Mouse (Mus musculus) lung, embryonic 16.5 days (tissue): ENCODE data around the gene Gmfb. TPM values are rescaled to one million over a fixed set of nuclear protein-coding genes. Genes with fewer than 3 reads are reported as not detected.

Source experiments
- ATAC-seq: fragments of 200-750 bp; cut with Nextera tagmentation; 2 replicates; pipeline ENCODE4 v1.8.0; 2017; ENCODE audit warnings: low read depth, mild to moderate bottlenecking, moderate library complexity
- H3K27ac ChIP-seq: fragments of 300-500 bp; sonication (generic); 2 replicates; pipeline ENCODE4 v1.5.1; 2014; ENCODE audit warnings: mild to moderate bottlenecking, control low read depth, low read length
- H3K27me3 ChIP-seq: fragments of 300-500 bp; sonication (generic); 2 replicates; pipeline ENCODE4 v1.6.1; 2014; ENCODE audit warnings: low read depth, low read length, mixed read lengths; ENCODE audit not compliant: control insufficient read depth, insufficient read depth
- H3K36me3 ChIP-seq: fragments of 300-500 bp; sonication (generic); 2 replicates; pipeline ENCODE4 v1.6.1; 2014; ENCODE audit warnings: low read length; ENCODE audit not compliant: control insufficient read depth, insufficient read depth
- H3K4me1 ChIP-seq: fragments of 300-500 bp; sonication (generic); replicated peaks from 2 replicates; pipeline ENCODE4 v1.6.1; 2014; ENCODE audit warnings: low read length, mixed read lengths; ENCODE audit not compliant: control insufficient read depth, insufficient read depth
- H3K4me2 ChIP-seq: fragments of 300-500 bp; sonication (generic); 2 replicates; pipeline ENCODE4 v1.6.1; 2014; ENCODE audit warnings: low read depth, low read length, control low read depth
- H3K4me3 ChIP-seq: fragments of 300-500 bp; sonication (generic); 2 replicates; pipeline ENCODE4 v1.5.1; 2014; ENCODE audit warnings: mild to moderate bottlenecking, low read length, control low read depth
- H3K9ac ChIP-seq: fragments of 300-500 bp; sonication (generic); 2 replicates; pipeline ENCODE4 v1.6.1; 2014; ENCODE audit warnings: low read length, control low read depth
- H3K9me3 ChIP-seq: fragments of 300-500 bp; sonication (generic); 2 replicates; pipeline ENCODE4 v1.6.1; 2016; ENCODE audit warnings: low read length; ENCODE audit not compliant: control insufficient read depth
- WGBS: fragments of 180-500 bp; shearing (Covaris S2); extraction: QIAGEN DNeasy Blood & Tissue Kit; methylation state at CpG from one replicate; pipeline ENCODE4 v1.1.7; 2014; 5-methylcytosine and 5-hydroxymethylcytosine counted together
- polyA plus RNA-seq: library from polyadenylated mRNA; unstranded; fragments of >200 nt; fragmentation: Nextera tagmentation; extraction: Ambion mirVana; gene quantifications from 2 replicates; pipeline ENCODE4 v1.2.1, GENCODE M21; 2015

Gmfb gene
- polyA plus RNA-seq, 1 experiment from 2014 or later: 74.9 TPM

DNA sequence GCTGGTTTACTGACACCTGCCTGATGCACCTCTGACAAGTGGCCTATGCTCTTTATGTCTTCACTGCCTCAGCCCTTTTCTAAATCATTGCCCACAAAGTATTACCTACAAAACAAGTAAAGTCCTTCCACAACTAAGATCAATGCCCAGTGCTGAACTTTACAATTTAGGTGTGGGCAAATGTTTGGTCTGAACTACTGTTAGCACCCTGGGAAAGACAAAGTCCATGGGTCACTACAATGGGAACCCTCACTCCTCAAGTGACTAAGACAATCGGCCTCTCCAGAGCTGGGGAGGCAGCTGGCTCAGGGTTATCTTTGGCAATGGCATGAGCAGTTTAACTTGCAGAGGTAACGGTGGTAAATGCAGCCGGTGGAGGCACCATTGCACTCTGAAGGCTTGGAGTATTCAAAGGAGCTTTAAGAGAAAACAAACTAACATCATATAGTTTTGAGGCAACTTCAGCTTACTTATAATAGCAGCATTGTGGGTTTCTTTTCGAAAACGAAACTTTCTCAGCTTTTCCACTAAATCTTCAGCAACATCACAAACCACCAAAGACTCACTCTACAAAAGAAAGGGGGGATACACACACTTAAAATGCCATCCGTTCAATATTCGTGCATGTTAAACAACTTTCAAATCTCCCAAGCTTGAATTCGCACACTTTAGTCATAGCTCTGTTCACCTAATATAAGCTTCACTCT is 5.0 kb downstream of the Gmfb start:
- Histone ChIP-seq H3K27ac (no peak overlapping the region), H3K4me1 (peaks cover 10% of the 10 kb centered on the region), H3K36me3 (peaks cover 22% of the 10 kb centered on the region), H3K27me3 (no peaks in the 10 kb centered on the region), H3K4me2 (no peak overlapping the region), H3K4me3 (no peak overlapping the region), H3K9me3 (no peaks in the 10 kb centered on the region), H3K9ac (no peak overlapping the region)
- 93% methylated on average over 8 of the region's 8 CpGs for WGBS
- ATAC-seq: no peak

DNA sequence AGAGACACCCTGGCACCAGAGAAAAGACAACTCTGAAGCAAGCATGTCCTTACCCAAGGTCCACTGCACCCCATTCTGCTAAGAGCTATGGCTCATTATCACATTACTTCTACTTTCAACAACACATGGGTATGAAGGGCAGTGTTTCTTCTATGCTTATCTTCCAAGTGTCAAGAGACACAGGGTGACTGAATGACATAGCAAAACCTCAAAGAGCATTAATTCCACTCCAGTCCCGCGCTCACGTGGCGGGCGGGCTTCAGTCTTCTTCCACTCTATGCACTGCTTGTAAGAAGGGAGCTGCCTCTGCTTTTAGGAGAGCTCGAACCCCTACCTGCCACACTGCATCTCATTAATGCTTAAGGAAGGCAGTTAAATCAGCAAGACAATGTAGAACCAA is 6.4 kb downstream of the Gmfb start:
- ATAC-seq: no peak
- no peak overlapping the region for H3K4me3 ChIP-seq
- H3K36me3 ChIP-seq: peaks cover 29% of the 10 kb centered on the region
- 81% methylated on average over 6 of the region's 6 CpGs for WGBS
- H3K9me3 ChIP-seq: no peaks in the 10 kb centered on the region
- no peak overlapping the region for H3K9ac ChIP-seq
- H3K4me2 ChIP-seq: no peak overlapping the region
- peaks cover 4% of the 10 kb centered on the region for H3K4me1 ChIP-seq
- no peak overlapping the region for H3K27ac ChIP-seq
- H3K27me3 ChIP-seq: no peaks in the 10 kb centered on the region

DNA sequence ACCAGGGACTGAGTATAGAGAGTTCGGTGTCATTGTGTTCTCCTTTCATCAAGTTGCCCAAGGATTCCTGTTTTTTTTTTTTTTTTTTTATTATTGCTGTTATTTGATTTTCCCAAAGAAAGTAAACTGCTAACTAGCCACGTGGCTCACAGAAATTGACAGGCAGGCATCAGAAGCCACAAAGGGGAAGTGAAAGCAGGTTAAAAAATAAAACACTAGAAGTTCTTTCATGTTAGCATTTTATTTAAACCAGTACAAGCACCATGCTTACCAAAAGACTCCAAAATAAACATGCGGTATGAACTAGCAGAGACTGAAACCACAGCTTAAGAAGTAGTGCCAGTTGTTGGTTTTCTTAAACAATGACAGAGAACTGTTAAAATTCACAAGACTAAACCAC is 14.1 kb downstream of the Gmfb start:
- Histone ChIP-seq H3K27me3 (no peaks in the 10 kb centered on the region), H3K9ac (no peak overlapping the region), H3K4me3 (no peak overlapping the region), H3K4me1 (no peaks in the 10 kb centered on the region; the same call in 1 of the 2 replicates), H3K36me3 (peaks cover 12% of the 10 kb centered on the region), H3K27ac (no peak overlapping the region), H3K4me2 (no peak overlapping the region), H3K9me3 (no peaks in the 10 kb centered on the region)
- WGBS: 75% methylated on average over 3 of the region's 3 CpGs
- no peak for ATAC-seq

DNA sequence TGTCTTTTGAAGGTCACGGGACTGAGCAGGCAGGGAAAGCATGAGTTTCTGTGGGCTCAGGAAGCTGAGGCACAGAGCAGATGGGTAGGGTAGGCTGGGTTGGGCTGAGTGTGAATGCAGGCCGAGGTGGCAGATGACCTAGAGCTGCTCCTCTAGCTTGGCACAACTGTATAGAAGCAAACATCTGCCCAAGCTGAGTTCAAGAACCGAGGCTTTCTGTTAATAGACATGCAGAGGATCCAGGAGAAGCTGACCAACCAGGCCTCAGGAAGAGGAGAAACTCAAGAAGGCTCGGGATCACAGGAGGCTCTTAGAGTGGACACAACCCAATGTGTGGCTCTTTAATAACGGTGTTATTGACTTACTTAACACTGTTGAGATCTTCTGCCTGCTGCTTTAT is 15.9 kb downstream of the Gmfb start:
- H3K27me3 ChIP-seq: no peaks in the 10 kb centered on the region
- no peak overlapping the region for H3K4me3 ChIP-seq
- no peaks in the 10 kb centered on the region; the same call in 1 of the 2 replicates for H3K4me1 ChIP-seq
- H3K4me2 ChIP-seq: no peak overlapping the region
- 75% methylated on average over 5 of the region's 5 CpGs for WGBS
- ATAC-seq: no peak
- no peak overlapping the region for H3K9ac ChIP-seq
- peaks cover 9% of the 10 kb centered on the region for H3K36me3 ChIP-seq
- no peaks in the 10 kb centered on the region for H3K9me3 ChIP-seq
- H3K27ac ChIP-seq: no peak overlapping the region

DNA sequence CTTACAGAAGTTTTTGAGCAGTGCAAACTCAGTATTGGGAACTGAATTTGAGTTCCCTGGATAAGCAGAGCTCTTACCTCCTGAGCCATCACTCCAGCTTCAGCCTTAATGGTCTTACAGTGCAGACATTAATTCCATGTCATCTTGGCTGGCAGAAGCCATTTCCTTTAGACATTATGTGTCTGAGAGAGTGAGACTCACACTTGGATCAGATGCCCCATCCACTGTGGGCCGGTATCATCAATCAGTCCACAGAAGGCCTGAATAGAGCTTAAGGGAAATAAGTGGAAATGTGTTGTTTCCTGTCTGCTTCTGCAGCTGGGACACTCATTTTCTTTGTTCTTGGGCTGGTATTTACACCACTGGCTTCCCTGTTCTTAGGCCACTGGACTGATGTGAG is 18.3 kb downstream of the Gmfb start:
- Histone ChIP-seq H3K9me3 (no peaks in the 10 kb centered on the region), H3K9ac (no peak overlapping the region), H3K27me3 (no peaks in the 10 kb centered on the region), H3K4me2 (no peak overlapping the region), H3K4me1 (no peaks in the 10 kb centered on the region; the same call in 1 of the 2 replicates), H3K27ac (no peak overlapping the region), H3K4me3 (no peak overlapping the region), H3K36me3 (peaks cover 3% of the 10 kb centered on the region; the same call in 1 of the 2 replicates)
- peak; percentile 26; the same call in 1 of the 2 replicates for ATAC-seq
- 81% methylated on average over 1 of the region's 1 CpGs for WGBS

DNA sequence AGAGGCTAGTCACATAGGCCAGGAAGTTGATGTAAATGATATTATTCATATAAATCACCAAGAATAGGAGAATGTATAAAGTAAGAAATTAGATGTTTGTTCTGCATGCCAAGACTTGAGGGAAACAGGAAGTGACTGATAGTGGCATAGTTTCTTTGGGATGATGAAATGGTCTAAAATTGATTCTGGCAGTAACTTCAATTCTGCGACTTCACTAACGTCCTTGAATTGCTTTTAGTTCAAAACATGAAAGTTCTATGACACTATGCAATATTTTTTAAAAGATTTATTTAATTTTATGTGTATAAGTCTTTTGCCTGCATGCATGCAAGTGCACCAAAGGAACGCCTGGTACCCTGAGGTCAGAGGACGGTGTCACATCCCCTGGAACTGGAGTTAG is 18.8 kb downstream of the Gmfb start:
- Histone ChIP-seq H3K9ac (no peak overlapping the region), H3K4me3 (no peak overlapping the region), H3K9me3 (no peaks in the 10 kb centered on the region), H3K36me3 (peaks cover 2% of the 10 kb centered on the region; the same call in 1 of the 2 replicates), H3K27me3 (no peaks in the 10 kb centered on the region), H3K4me2 (no peak overlapping the region), H3K4me1 (no peaks in the 10 kb centered on the region; the same call in 1 of the 2 replicates), H3K27ac (no peak overlapping the region)
- no peak for ATAC-seq
- 72% methylated on average over 4 of the region's 4 CpGs for WGBS

DNA sequence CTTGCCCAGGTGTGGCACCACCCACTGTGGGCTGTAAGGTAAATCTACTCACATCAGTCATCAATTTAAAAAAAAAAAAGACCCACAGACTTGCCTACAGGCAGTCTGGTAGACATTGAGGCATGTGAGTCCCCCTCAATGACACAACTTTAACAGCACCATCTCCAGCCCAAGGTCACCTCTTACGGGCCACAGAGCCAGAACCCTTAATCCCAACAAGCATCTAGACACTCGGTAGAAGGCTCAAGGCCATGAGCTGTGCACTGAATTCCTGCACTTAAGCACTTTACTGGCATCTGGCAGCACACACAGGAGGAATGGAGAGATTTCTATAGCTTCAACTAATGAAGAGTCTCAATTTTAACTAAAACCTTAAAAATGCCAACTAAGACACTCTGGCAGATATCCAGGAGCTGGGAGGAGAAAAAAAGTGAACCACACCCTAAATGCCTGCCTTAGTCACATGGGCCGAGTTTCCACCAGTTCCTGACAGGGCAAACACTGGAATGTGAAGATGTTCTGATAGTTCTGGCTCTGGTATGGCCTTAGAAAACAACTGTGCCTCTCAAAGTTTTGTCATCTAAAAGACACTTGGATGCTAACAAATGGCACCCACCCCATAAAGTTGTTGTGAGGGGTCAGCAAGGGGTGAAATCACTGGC is 21.2 kb downstream of the Gmfb start:
- H3K27ac ChIP-seq: no peak overlapping the region
- no peak for ATAC-seq
- peaks cover 2% of the 10 kb centered on the region; the same call in 1 of the 2 replicates for H3K36me3 ChIP-seq
- H3K4me3 ChIP-seq: no peak overlapping the region
- H3K27me3 ChIP-seq: no peaks in the 10 kb centered on the region
- no peak overlapping the region for H3K4me2 ChIP-seq
- no peaks in the 10 kb centered on the region; the same call in 1 of the 2 replicates for H3K4me1 ChIP-seq
- WGBS: 74% methylated on average over 3 of the region's 3 CpGs
- H3K9ac ChIP-seq: no peak overlapping the region
- no peaks in the 10 kb centered on the region for H3K9me3 ChIP-seq

DNA sequence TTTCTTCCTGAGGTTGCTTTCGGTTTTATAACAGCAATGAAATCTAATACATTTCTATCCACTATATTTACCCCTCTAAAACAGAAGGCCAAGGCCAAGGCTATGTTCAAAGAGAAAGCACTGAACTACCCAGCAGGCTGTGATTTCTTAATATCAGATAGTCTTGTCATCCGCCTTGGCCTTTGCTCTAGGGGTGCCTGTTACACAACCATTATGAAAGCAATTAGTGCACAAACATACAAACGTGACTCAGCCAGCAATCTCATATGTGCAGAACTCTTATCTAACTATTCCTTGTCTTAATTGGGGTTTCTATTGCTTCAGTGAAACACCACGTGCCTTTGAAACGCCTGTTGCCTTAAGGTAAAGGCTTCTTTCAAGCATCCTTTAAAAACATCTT is 27.9 kb downstream of the Gmfb start:
- no peak overlapping the region for H3K4me2 ChIP-seq
- no peak overlapping the region for H3K9ac ChIP-seq
- no peaks in the 10 kb centered on the region for H3K36me3 ChIP-seq
- 78% methylated on average over 5 of the region's 5 CpGs for WGBS
- no peak overlapping the region for H3K4me3 ChIP-seq
- no peaks in the 10 kb centered on the region for H3K9me3 ChIP-seq
- H3K4me1 ChIP-seq: no peaks in the 10 kb centered on the region
- ATAC-seq: no peak
- no peaks in the 10 kb centered on the region for H3K27me3 ChIP-seq
- H3K27ac ChIP-seq: no peak overlapping the region

DNA sequence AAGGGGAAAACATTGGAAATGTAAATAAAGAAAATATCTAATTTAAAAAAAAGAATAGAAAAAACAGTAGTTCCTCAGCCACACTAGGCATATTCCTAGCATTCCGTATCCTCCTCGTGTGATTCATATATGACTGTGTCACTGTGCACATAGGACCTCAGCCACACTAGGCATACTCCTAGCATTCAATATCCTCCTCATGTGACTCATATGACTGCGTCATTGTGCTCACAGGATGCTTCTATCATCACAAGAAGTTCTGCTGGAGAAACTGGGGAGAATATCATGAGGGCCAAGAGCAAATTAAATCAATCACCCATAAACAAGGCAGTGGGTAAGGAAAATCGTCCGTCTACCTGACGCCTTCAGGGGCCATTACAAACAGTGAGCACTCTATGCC is 31.3 kb downstream of the Gmfb start:
- no peak overlapping the region for H3K27ac ChIP-seq
- H3K4me2 ChIP-seq: no peak overlapping the region
- H3K9me3 ChIP-seq: no peaks in the 10 kb centered on the region
- no peaks in the 10 kb centered on the region for H3K27me3 ChIP-seq
- no peak for ATAC-seq
- 88% methylated on average over 6 of the region's 6 CpGs for WGBS
- no peak overlapping the region for H3K9ac ChIP-seq
- H3K4me1 ChIP-seq: peaks cover 13% of the 10 kb centered on the region; the same call in 1 of the 2 replicates
- H3K4me3 ChIP-seq: no peak overlapping the region
- H3K36me3 ChIP-seq: no peaks in the 10 kb centered on the region
